Mouse (Mus musculus): ENCODE data around the gene Tollip. TPM values are rescaled to one million over a fixed set of nuclear protein-coding genes. Genes with fewer than 3 reads are reported as not detected.

Gene Tollip
- polyA plus RNA-seq, 1 experiment, result 232 TPM

DNA sequence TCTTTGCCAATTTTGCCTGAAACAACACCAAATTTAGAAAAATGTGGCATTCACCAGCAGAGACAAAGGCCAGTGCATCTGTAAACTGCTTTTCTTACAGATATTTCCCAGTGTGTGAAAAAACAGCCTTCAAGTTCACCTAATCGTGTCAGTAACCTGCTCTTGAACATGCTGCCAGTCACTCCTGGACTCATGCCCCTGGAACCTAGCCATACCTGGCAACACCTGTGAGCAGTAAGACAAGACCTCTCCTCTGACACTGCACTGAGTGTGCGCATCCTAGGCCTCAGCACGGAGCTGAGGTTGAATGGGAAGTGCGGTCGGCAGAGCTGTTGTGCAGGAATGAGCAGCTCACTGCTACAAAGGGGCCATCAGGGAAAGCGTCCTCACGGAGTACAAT lies 26.2 kb downstream of the Tollip start:
- TF ChIP-seq POLR2A (IDR thresholded peaks at IDR 0.05; ENCODE audit: control insufficient read depth, low read depth, low read length), result no peak
- TF ChIP-seq CTCF (IDR thresholded peaks at IDR 0.05; ENCODE audit: control insufficient read depth, insufficient read depth, insufficient replicate concordance, low read depth, low read length), result no peak
- no peak overlapping the region for H3K27ac ChIP-seq (ENCODE audit: control insufficient read depth, insufficient read depth, low read depth, low read length)
- no peak overlapping the region for H3K4me3 ChIP-seq (ENCODE audit: control insufficient read depth, low read depth, low read length)
- no peaks in the 10 kb centered on the region for H3K27me3 ChIP-seq (ENCODE audit: control insufficient read depth, insufficient read depth, low read length)
- peaks cover 3% of the 10 kb centered on the region; the same call in 1 of the 2 replicates for H3K36me3 ChIP-seq (ENCODE audit: control insufficient read depth, insufficient read depth, low read length)
- no peaks in the 10 kb centered on the region for H3K4me1 ChIP-seq (ENCODE audit: control insufficient read depth, insufficient read depth, low read length)

DNA sequence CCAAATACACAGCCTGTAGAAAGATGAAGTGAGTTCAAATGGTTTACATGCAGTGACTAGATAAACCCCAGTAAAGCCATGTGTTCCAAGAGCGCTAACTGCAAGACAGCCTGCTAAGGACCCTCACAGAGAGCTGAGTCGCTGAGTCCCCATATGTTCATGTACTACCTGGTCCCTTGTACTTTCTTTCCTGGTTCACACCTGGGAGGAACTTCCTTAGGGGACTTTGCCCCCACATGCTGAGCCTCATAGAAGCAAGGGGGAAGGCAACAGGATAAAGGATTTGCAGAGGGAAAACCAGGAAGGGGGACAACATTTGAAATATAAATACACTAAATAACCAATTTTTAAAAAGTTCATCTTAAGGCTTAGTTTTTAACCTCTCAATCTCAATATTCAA lies 39.5 kb downstream of the Tollip start:
- Histone ChIP-seq H3K36me3 (ENCODE audit: control insufficient read depth, insufficient read depth, low read length) (peaks cover 1% of the 10 kb centered on the region), H3K4me3 (ENCODE audit: control insufficient read depth, low read depth, low read length) (no peak overlapping the region), H3K4me1 (ENCODE audit: control insufficient read depth, insufficient read depth, low read length) (no peaks in the 10 kb centered on the region), H3K27ac (ENCODE audit: control insufficient read depth, insufficient read depth, low read depth, low read length) (no peak overlapping the region), H3K27me3 (ENCODE audit: control insufficient read depth, insufficient read depth, low read length) (no peaks in the 10 kb centered on the region)
- TF ChIP-seq CTCF (IDR thresholded peaks at IDR 0.05; ENCODE audit: control insufficient read depth, insufficient read depth, insufficient replicate concordance, low read depth, low read length) (no peak), POLR2A (IDR thresholded peaks at IDR 0.05; ENCODE audit: control insufficient read depth, low read depth, low read length) (no peak)

DNA sequence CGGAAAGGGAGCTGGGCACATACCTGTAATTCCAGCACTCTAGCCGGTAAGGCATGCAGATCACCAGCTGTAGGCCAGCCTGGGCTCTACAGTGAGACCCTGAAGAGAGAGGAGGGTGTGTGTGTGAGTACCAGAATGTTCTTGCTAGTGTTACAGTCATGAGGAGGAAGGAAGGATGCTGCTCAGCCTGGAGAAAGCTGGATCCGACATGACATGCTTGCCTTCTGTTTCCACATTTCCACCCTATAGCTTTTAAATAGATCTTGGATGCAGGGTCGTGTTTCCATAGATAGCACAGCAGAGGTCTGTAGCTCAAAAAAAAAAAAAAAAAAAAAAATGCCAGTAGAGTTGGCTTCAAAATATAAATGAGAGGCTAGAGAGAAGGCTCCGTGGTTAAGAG lies 43.4 kb downstream of the Tollip start:
- Histone ChIP-seq H3K4me1 (ENCODE audit: control insufficient read depth, insufficient read depth, low read length) (no peaks in the 10 kb centered on the region), H3K36me3 (ENCODE audit: control insufficient read depth, insufficient read depth, low read length) (no peaks in the 10 kb centered on the region)
- no peak for TF ChIP-seq CTCF (IDR thresholded peaks at IDR 0.05; ENCODE audit: control insufficient read depth, insufficient read depth, insufficient replicate concordance, low read depth, low read length)
- no peak for TF ChIP-seq POLR2A (IDR thresholded peaks at IDR 0.05; ENCODE audit: control insufficient read depth, low read depth, low read length)

DNA sequence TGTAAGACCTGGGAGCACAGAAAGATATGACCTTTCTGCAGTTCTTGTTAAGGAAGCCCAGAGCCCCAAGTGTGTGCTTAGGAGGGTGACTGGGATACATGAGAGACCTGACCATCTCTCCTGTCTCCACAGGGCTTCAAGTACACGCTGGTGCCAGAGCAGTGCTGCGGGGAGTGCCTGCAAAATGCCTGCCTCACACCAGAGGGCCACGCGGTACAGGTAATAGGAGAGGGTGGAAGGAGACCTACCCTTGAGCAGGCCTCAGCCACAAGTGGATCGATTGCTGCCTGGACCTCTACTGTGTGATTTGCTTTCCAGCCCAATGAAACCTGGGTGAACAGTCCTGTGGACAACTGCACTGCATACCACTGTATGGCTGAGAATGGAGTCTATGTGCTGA lies 47.8 kb downstream of the Tollip start:
- Histone ChIP-seq H3K4me1 (ENCODE audit: control insufficient read depth, insufficient read depth, low read length) (no peaks in the 10 kb centered on the region), H3K36me3 (ENCODE audit: control insufficient read depth, insufficient read depth, low read length) (no peaks in the 10 kb centered on the region), H3K27ac (ENCODE audit: control insufficient read depth, insufficient read depth, low read depth, low read length) (no peak overlapping the region), H3K4me3 (ENCODE audit: control insufficient read depth, low read depth, low read length) (no peak overlapping the region), H3K27me3 (ENCODE audit: control insufficient read depth, insufficient read depth, low read length) (no peaks in the 10 kb centered on the region)
- peak; percentile 24; the same call in 1 of the 2 replicates for TF ChIP-seq CTCF (IDR thresholded peaks at IDR 0.05; ENCODE audit: control insufficient read depth, insufficient read depth, insufficient replicate concordance, low read depth, low read length)
- TF ChIP-seq POLR2A (IDR thresholded peaks at IDR 0.05; ENCODE audit: control insufficient read depth, low read depth, low read length), result no peak

More for the DNA sequence above, 43.4 kb downstream of the Tollip start:
- no peaks in the 10 kb centered on the region for H3K27me3 ChIP-seq (ENCODE audit: control insufficient read depth, insufficient read depth, low read length)
- no peak overlapping the region for H3K27ac ChIP-seq (ENCODE audit: control insufficient read depth, insufficient read depth, low read depth, low read length)
- no peak overlapping the region for H3K4me3 ChIP-seq (ENCODE audit: control insufficient read depth, low read depth, low read length)

DNA sequence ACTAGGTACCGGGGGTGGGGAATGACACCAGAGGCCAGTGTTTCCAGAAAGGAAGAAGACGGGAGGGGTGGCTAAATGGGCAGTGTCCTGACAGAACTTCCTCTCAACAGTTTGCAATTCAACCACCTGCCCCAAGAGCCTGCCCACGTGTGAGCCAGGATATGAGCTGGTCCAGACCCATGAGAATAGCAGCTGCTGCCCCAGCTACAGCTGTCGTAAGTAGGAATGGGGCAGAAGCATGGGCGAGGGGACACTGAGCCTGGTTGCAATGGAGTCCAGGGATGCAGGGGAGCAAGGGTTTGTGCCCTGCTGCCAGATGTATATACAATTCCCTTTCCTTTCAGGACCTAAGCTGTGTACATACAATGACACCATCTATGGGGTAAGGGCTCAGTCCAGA lies 48.7 kb downstream of the Tollip start:
- Histone ChIP-seq H3K36me3 (ENCODE audit: control insufficient read depth, insufficient read depth, low read length) (no peaks in the 10 kb centered on the region), H3K4me1 (ENCODE audit: control insufficient read depth, insufficient read depth, low read length) (no peaks in the 10 kb centered on the region), H3K4me3 (ENCODE audit: control insufficient read depth, low read depth, low read length) (no peak overlapping the region), H3K27me3 (ENCODE audit: control insufficient read depth, insufficient read depth, low read length) (no peaks in the 10 kb centered on the region), H3K27ac (ENCODE audit: control insufficient read depth, insufficient read depth, low read depth, low read length) (no peak overlapping the region)
- no peak for TF ChIP-seq CTCF (IDR thresholded peaks at IDR 0.05; ENCODE audit: control insufficient read depth, insufficient read depth, insufficient replicate concordance, low read depth, low read length)
- TF ChIP-seq POLR2A (IDR thresholded peaks at IDR 0.05; ENCODE audit: control insufficient read depth, low read depth, low read length), result no peak

DNA sequence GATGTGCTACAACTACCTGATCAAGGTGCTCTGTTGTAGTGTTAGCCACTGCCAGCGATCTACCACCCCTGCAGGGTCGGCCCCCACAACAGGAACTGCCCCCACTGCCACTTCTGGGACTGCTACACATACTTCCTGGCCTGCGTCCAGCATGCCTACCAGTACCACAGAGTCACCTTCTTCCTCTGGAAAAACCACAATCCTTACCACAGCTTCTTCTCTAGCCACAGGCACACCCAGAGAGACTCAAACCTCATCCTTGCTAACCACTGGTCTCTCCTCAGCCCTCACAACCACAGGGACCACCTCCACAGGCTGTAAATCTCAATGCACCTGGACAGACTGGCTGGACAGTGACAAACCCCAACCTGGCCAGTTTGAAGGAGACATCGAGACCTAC lies 57.3 kb downstream of the Tollip start:
- Histone ChIP-seq H3K27ac (ENCODE audit: control insufficient read depth, insufficient read depth, low read depth, low read length) (no peak overlapping the region), H3K27me3 (ENCODE audit: control insufficient read depth, insufficient read depth, low read length) (no peaks in the 10 kb centered on the region), H3K36me3 (ENCODE audit: control insufficient read depth, insufficient read depth, low read length) (no peaks in the 10 kb centered on the region), H3K4me1 (ENCODE audit: control insufficient read depth, insufficient read depth, low read length) (no peaks in the 10 kb centered on the region), H3K4me3 (ENCODE audit: control insufficient read depth, low read depth, low read length) (no peak overlapping the region)
- TF ChIP-seq POLR2A (IDR thresholded peaks at IDR 0.05; ENCODE audit: control insufficient read depth, low read depth, low read length) (no peak), CTCF (IDR thresholded peaks at IDR 0.05; ENCODE audit: control insufficient read depth, insufficient read depth, insufficient replicate concordance, low read depth, low read length) (no peak)

DNA sequence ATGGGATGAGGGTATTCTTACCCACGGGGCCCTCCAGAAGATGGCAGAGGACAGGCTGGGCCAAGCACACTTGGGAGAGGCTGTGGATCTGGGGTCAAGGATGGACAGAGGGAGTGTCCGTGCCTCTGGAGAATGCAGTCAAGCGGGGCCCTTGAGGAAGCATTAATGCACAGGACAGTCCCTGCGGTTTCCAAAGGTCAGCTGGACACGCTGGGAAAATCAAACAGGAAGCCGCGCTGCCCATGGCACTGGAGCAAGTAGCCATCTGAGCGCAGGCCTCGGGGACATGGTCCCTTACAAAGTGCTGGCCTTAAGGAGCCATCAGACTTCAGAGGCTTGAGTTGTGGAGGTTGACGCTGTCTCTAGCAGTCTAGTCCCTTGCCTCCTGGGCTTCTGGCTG lies 78.0 kb downstream of the Tollip start:
- TF ChIP-seq CTCF (IDR thresholded peaks at IDR 0.05; ENCODE audit: control insufficient read depth, insufficient read depth, insufficient replicate concordance, low read depth, low read length) (no peak), POLR2A (IDR thresholded peaks at IDR 0.05; ENCODE audit: control insufficient read depth, low read depth, low read length) (no peak)
- Histone ChIP-seq H3K4me1 (ENCODE audit: control insufficient read depth, insufficient read depth, low read length) (no peaks in the 10 kb centered on the region), H3K27ac (ENCODE audit: control insufficient read depth, insufficient read depth, low read depth, low read length) (no peak overlapping the region), H3K36me3 (ENCODE audit: control insufficient read depth, insufficient read depth, low read length) (no peaks in the 10 kb centered on the region), H3K4me3 (ENCODE audit: control insufficient read depth, low read depth, low read length) (no peak overlapping the region), H3K27me3 (ENCODE audit: control insufficient read depth, insufficient read depth, low read length) (no peaks in the 10 kb centered on the region)

DNA sequence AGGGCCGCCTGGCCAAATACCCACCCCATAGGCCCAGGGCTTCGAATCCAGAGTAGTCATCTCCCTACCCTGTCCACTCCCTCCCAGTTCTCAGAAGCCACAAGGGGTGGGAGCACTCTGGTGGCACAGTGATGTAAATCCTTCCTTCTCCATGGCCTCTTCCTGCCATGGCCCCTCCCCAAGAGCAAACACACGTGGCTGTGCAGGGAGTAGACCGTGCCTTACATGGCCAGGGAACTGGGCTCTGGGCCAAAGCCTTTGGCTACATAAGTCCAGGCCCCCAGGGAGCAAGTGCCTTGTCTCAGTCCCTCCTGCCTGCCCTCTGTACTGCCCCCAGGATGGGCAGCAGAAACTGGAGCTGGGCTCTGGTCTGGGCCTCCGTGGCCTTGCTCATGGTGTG lies 79.5 kb downstream of the Tollip start, which contains the start of gene Muc5b:
Muc5b (plus strand) TSS at position 292 of the 400 bp plus-strand sequence.
- Histone ChIP-seq H3K27me3 (ENCODE audit: control insufficient read depth, insufficient read depth, low read length) (no peaks in the 10 kb centered on the region), H3K4me1 (ENCODE audit: control insufficient read depth, insufficient read depth, low read length) (no peaks in the 10 kb centered on the region), H3K27ac (ENCODE audit: control insufficient read depth, insufficient read depth, low read depth, low read length) (no peak within 1 kb of the TSS), H3K4me3 (ENCODE audit: control insufficient read depth, low read depth, low read length) (no peak within 1 kb of the TSS), H3K36me3 (ENCODE audit: control insufficient read depth, insufficient read depth, low read length) (no peaks in the 10 kb centered on the region)
- no peak for TF ChIP-seq CTCF (IDR thresholded peaks at IDR 0.05; ENCODE audit: control insufficient read depth, insufficient read depth, insufficient replicate concordance, low read depth, low read length)
- TF ChIP-seq POLR2A (IDR thresholded peaks at IDR 0.05; ENCODE audit: control insufficient read depth, low read depth, low read length), result no peak
